Comparison of ENCODE assay signal across 9 mouse cellular contexts in genomic region chr11:50886231-50886932, GRCm38 (mm10). TPM values are rescaled to one million over a fixed set of nuclear protein-coding genes. Genes with fewer than 3 reads are reported as not detected.
A peak's percentile ranks its signal among the peaks of the same experiment; 100 is the strongest.
DNase-seq lines count a peak whose midpoint lies in the region; ATAC-seq and TF ChIP-seq lines count a peak whose summit lies in the region.
"Had no signal": no experiment of that assay in that cellular context is flagged by ENCODE, and none has a peak within 500 bp of the region (broad histone marks: within the 10 kb centered on the region; RNA-seq: fewer than 3 reads in every experiment).

No protein-coding gene starts in this region.

- WGBS in forebrain, embryonic 11.5 days, result 44% methylated on average over 8 of the region's 8 CpGs
- WGBS in kidney, postnatal 0 days, result 44% methylated on average over 8 of the region's 8 CpGs
- WGBS in neural tube, embryonic 14.5 days, result 48% methylated on average over 8 of the region's 8 CpGs

- H3K27me3 ChIP-seq in forebrain, embryonic 11.5 days (ENCODE audit: control insufficient read depth, insufficient read depth, low read length), result no peaks in the 10 kb centered on the region
- no peaks in the 10 kb centered on the region for H3K27me3 ChIP-seq in kidney, postnatal 0 days (ENCODE audit: insufficient read depth, low read length)
- H3K27me3 ChIP-seq in neural tube, embryonic 14.5 days (ENCODE audit: control insufficient read depth, insufficient read depth, low read length), result no peaks in the 10 kb centered on the region

- peak overlapping the region; percentile 39 for H3K4me3 ChIP-seq in forebrain, embryonic 11.5 days (ENCODE audit: low read depth, low read length)
- peak overlapping the region; percentile 37 for H3K4me3 ChIP-seq in kidney, postnatal 0 days (replicated peaks; ENCODE audit: low read depth, low read length)
- H3K4me3 ChIP-seq in neural tube, embryonic 14.5 days (ENCODE audit: low read depth, low read length), result peak overlapping the region; percentile 48

- no peak for TF ChIP-seq CTCF in kidney, postnatal 0 days (IDR thresholded peaks at IDR 0.05; ENCODE audit: low read depth)

- DNase-seq in kidney, adult 9 months, result peak; percentile 7
- DNase-seq in kidney, adult 18-20 months, result no peak
- DNase-seq in adrenal gland, postnatal 25 days, result peak; percentile 81
- no peak for DNase-seq in forebrain, embryonic 11.5 days (ENCODE audit: low spot score)
- peak; percentile 9 for DNase-seq in kidney, postnatal 0 days (ENCODE audit: low spot score)
- DNase-seq in urinary bladder, postnatal 25 days (ENCODE audit: low spot score), result no peak
- no peak for DNase-seq in urinary bladder, postnatal 14 days (ENCODE audit: low spot score)

- 0 out of 2 replicates have a peak, but pooled peaks cover 2% of the 10 kb centered on the region for H3K4me1 ChIP-seq in forebrain, embryonic 11.5 days (replicated peaks; ENCODE audit: control insufficient read depth, insufficient read depth, low read length)
- H3K4me1 ChIP-seq in kidney, postnatal 0 days (replicated peaks; ENCODE audit: insufficient read depth, low read length), result 0 out of 2 replicates have a peak, but pooled peaks cover 6% of the 10 kb centered on the region
- H3K4me1 ChIP-seq in neural tube, embryonic 14.5 days (ENCODE audit: control insufficient read depth, insufficient read depth, low read length), result peaks cover 7% of the 10 kb centered on the region; the same call in 1 of the 2 replicates

- peak overlapping the region; percentile 59 for H3K4me2 ChIP-seq in forebrain, embryonic 11.5 days (ENCODE audit: low read depth, low read length, severe bottlenecking)
- peak overlapping the region; percentile 76 for H3K4me2 ChIP-seq in kidney, postnatal 0 days (ENCODE audit: low read length)
- peak overlapping the region; percentile 74 for H3K4me2 ChIP-seq in neural tube, embryonic 14.5 days (ENCODE audit: low read depth, low read length)

- no peaks in the 10 kb centered on the region; the same call in 1 of the 2 replicates for H3K36me3 ChIP-seq in forebrain, embryonic 11.5 days (ENCODE audit: control insufficient read depth, insufficient read depth, low read length)
- H3K36me3 ChIP-seq in kidney, postnatal 0 days (ENCODE audit: insufficient read depth, low read length), result peaks cover 12% of the 10 kb centered on the region; the same call in 1 of the 2 replicates
- peaks cover 16% of the 10 kb centered on the region; the same call in 1 of the 2 replicates for H3K36me3 ChIP-seq in neural tube, embryonic 14.5 days (ENCODE audit: control insufficient read depth, insufficient read depth, low read length)

- peak overlapping the region; percentile 73 for H3K9ac ChIP-seq in forebrain, embryonic 11.5 days (ENCODE audit: low read length)
- peak overlapping the region; percentile 57; the same call in 1 of the 2 replicates for H3K9ac ChIP-seq in kidney, postnatal 0 days (ENCODE audit: low read depth, low read length)
- H3K9ac ChIP-seq in neural tube, embryonic 14.5 days (replicated peaks; ENCODE audit: low read depth, low read length), result peak overlapping the region; percentile 60; the same call in 1 of the 2 replicates

- H3K9me3 ChIP-seq in forebrain, embryonic 11.5 days (ENCODE audit: control insufficient read depth, low read length), result no peaks in the 10 kb centered on the region
- no peaks in the 10 kb centered on the region for H3K9me3 ChIP-seq in kidney, postnatal 0 days (replicated peaks; ENCODE audit: low read length)
- peaks cover 4% of the 10 kb centered on the region; the same call in 1 of the 2 replicates for H3K9me3 ChIP-seq in neural tube, embryonic 14.5 days (ENCODE audit: control insufficient read depth, low read length)

- H3K27ac ChIP-seq in forebrain, embryonic 11.5 days (ENCODE audit: low read depth, low read length), result no peak overlapping the region
- no peak overlapping the region for H3K27ac ChIP-seq in kidney, postnatal 0 days
- no peak overlapping the region for H3K27ac ChIP-seq in neural tube, embryonic 14.5 days (ENCODE audit: low read depth, low read length)

- ATAC-seq in forebrain, embryonic 11.5 days (replicated peaks; ENCODE audit: low FRiP score), result no peak
- ATAC-seq in kidney, postnatal 0 days (replicated peaks; ENCODE audit: low FRiP score, low read depth), result no peak
- ATAC-seq in neural tube, embryonic 14.5 days (ENCODE audit: low read depth), result no peak

RNA-seq across cellular contexts. Expression of gene Zfp454, which starts 1.1 kb away (rescaled TPM):
- total RNA-seq in adrenal gland, postnatal 25 days (2021), result 4.7 and 6.3 TPM in 2 replicates
- polyA plus RNA-seq in forebrain, embryonic 11.5 days (2014; fragmentation: Nextera tagmentation; extraction: Ambion mirVana), result 15.5 and 17.1 TPM in 2 replicates
- polyA plus RNA-seq in kidney, postnatal 0 days (2015; fragmentation: Nextera tagmentation; extraction: Ambion mirVana), result 5.8 and 7.4 TPM in 2 replicates
- 10.8 and 13.8 TPM in 2 replicates for polyA plus RNA-seq in neural tube, embryonic 14.5 days (2014; fragmentation: Nextera tagmentation; extraction: Ambion mirVana)
- total RNA-seq: MEL had no signal

RNA-seq across cellular contexts. Expression of gene Zfp2, which starts 29.6 kb away (rescaled TPM):
- total RNA-seq in adrenal gland, postnatal 25 days (2021), result 7.4 and 11.2 TPM in 2 replicates
- polyA plus RNA-seq in forebrain, embryonic 11.5 days (2014; fragmentation: Nextera tagmentation; extraction: Ambion mirVana), result 33.6 and 35.6 TPM in 2 replicates
- 10.8 and 10.9 TPM in 2 replicates for polyA plus RNA-seq in kidney, postnatal 0 days (2015; fragmentation: Nextera tagmentation; extraction: Ambion mirVana)
- 48.0 and 55.8 TPM in 2 replicates for polyA plus RNA-seq in neural tube, embryonic 14.5 days (2014; fragmentation: Nextera tagmentation; extraction: Ambion mirVana)
- total RNA-seq: MEL had no signal

RNA-seq across cellular contexts. Expression of gene Grm6, which starts 35.9 kb away (rescaled TPM):
- total RNA-seq in adrenal gland, postnatal 25 days (2021), result not detected in 2 replicates
- polyA plus RNA-seq in forebrain, embryonic 11.5 days (2014; fragmentation: Nextera tagmentation; extraction: Ambion mirVana), result not detected in 2 replicates
- polyA plus RNA-seq in kidney, postnatal 0 days (2015; fragmentation: Nextera tagmentation; extraction: Ambion mirVana), result not detected in 2 replicates
- not detected in 2 replicates for polyA plus RNA-seq in neural tube, embryonic 14.5 days (2014; fragmentation: Nextera tagmentation; extraction: Ambion mirVana)
- total RNA-seq: MEL had no signal

RNA-seq across cellular contexts. Expression of gene Zfp879, which starts 45.0 kb away (rescaled TPM):
- total RNA-seq in adrenal gland, postnatal 25 days (2021), result 0.62 and 1.0 TPM in 2 replicates
- 0.79 and 1.3 TPM in 2 replicates for polyA plus RNA-seq in forebrain, embryonic 11.5 days (2014; fragmentation: Nextera tagmentation; extraction: Ambion mirVana)
- 0.70 and 0.82 TPM in 2 replicates for polyA plus RNA-seq in kidney, postnatal 0 days (2015; fragmentation: Nextera tagmentation; extraction: Ambion mirVana)
- 1.4 and 2.3 TPM in 2 replicates for polyA plus RNA-seq in neural tube, embryonic 14.5 days (2014; fragmentation: Nextera tagmentation; extraction: Ambion mirVana)
- total RNA-seq: MEL had no signal

RNA-seq across cellular contexts. Expression of gene Zfp354b, which starts 45.1 kb away (rescaled TPM):
- total RNA-seq in adrenal gland, postnatal 25 days (2021), result 3.4 and 4.1 TPM in 2 replicates
- 1.0 and 1.9 TPM in 2 replicates for polyA plus RNA-seq in forebrain, embryonic 11.5 days (2014; fragmentation: Nextera tagmentation; extraction: Ambion mirVana)
- polyA plus RNA-seq in kidney, postnatal 0 days (2015; fragmentation: Nextera tagmentation; extraction: Ambion mirVana), result 1.6 and 1.7 TPM in 2 replicates
- polyA plus RNA-seq in neural tube, embryonic 14.5 days (2014; fragmentation: Nextera tagmentation; extraction: Ambion mirVana), result 5.0 TPM in 2 replicates
- total RNA-seq: MEL had no signal

Comparison
In these comparisons a context has a peak if more than half of its experiments do, and no peak if none do; other contexts are left out.
1. DNase-seq: peak in kidney, adult 9 months (single experiment), adrenal gland, postnatal 25 days (single experiment) and kidney, postnatal 0 days (single experiment); none in kidney, adult 18-20 months (single experiment), forebrain, embryonic 11.5 days (single experiment), urinary bladder, postnatal 25 days (single experiment) and urinary bladder, postnatal 14 days (single experiment).
2. Peak in every context shown above with its lines, with median percentiles within 50 percentile points of each other: H3K4me2 ChIP-seq, H3K4me3 ChIP-seq and H3K9ac ChIP-seq.